Mouse (Mus musculus): ENCODE measurements around the gene Gfy. TPM values are rescaled to one million over a fixed set of nuclear protein-coding genes. Genes with fewer than 3 reads are reported as not detected.

The Gfy gene
- not detected in 2 replicates for total RNA-seq (2017)

GRCm38 (mm10) chr7:45179469-45179868 lies at the start of gene Gfy:
Gfy (minus strand) TSS chr7:45179569.
- ATAC-seq (ENCODE audit: extremely low read depth, insufficient number of reproducible peaks, low FRiP score, poor library complexity, severe bottlenecking): no peak

DNA sequence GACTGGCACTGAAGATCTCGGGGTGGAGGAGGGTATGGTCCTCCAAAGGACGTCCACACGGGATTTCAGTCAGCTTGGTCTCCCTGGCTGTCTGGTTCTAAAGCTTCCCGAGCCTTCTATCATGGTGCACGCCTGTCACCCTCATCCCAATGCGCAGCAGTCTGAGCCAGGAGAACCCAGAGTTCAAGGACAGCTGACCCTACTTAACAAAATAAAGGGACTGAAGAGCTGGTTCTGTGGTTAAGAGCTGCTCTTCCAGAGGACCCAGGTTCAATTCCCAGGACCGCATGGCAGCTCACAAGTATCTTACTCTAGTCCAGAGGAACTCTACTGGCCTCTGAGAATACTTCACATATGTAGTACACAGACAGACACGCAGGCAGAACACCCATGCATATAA lies 49.7 kb upstream of the Gfy start:
- ATAC-seq (ENCODE audit: extremely low read depth, insufficient number of reproducible peaks, low FRiP score, poor library complexity, severe bottlenecking): no peak

GRCm38 (mm10) chr7:45228548-45228947 lies 49.2 kb upstream of the Gfy start:
- no peak for ATAC-seq (ENCODE audit: extremely low read depth, insufficient number of reproducible peaks, low FRiP score, poor library complexity, severe bottlenecking)

- no peak for ATAC-seq (ENCODE audit: extremely low read depth, insufficient number of reproducible peaks, low FRiP score, poor library complexity, severe bottlenecking)
Observed at GRCm38 (mm10) chr7:45226421-45226820, 47.1 kb upstream of the Gfy start.

DNA sequence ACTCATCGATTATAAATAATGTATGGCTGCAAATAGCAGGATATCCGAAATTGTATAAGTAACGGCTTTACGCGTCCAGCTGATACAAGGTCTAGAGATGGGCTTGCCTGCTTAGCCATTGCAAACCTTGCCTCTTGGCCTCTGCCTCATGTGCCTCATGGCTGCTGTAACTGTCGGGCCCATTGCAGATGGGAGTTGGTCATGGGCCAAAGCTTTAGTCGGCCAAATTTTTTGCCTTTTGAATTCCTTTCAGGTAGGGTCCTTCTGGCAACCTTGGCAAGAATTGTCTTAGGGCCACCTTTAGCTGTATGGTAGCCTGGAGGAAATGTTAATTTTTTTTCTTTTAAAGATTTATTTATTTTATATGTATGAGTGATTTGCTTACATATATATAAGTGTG lies 45.5 kb upstream of the Gfy start:
- ATAC-seq (ENCODE audit: extremely low read depth, insufficient number of reproducible peaks, low FRiP score, poor library complexity, severe bottlenecking): no peak

GRCm38 (mm10) chr7:45221680-45222079 lies 42.3 kb upstream of the Gfy start:
- no peak for ATAC-seq (ENCODE audit: extremely low read depth, insufficient number of reproducible peaks, low FRiP score, poor library complexity, severe bottlenecking)

DNA sequence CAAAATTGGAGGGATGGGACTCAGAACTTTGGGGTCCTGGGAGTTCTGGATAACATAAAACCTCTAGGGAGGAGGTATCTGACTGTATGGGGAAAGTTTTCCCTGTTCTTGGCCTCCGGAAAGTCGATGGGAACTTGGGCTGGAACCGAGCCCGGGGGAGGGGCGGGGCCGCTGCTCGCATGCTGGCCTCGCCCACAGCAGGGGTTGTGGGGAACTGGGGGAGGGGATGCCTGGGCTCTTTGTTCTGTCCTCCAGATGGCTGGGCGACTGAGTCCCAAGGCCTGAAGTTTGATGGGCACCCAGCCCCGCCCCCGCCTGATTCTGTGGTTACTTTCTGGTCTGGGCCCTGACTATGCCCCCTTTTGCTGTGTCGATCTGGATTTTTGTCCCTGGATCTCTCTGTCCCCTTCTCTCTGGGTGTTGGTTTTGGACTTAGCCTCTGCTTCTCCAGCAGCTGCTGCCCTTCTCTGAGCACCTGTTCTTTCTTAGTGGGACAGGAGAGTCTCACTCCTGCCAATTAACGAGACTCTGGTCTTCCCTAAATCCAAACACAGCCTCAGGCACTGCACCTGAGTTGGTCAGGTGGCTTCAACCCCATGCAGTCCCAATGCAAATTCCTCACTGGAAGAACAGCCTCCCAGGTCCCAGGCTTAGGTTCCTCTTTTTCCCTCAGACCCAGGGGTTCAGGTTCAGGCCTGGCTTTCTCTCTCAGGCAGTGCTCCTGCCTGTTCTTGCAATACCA lies 37.2 kb upstream of the Gfy start:
- ATAC-seq (ENCODE audit: extremely low read depth, insufficient number of reproducible peaks, low FRiP score, poor library complexity, severe bottlenecking): no peak

DNA sequence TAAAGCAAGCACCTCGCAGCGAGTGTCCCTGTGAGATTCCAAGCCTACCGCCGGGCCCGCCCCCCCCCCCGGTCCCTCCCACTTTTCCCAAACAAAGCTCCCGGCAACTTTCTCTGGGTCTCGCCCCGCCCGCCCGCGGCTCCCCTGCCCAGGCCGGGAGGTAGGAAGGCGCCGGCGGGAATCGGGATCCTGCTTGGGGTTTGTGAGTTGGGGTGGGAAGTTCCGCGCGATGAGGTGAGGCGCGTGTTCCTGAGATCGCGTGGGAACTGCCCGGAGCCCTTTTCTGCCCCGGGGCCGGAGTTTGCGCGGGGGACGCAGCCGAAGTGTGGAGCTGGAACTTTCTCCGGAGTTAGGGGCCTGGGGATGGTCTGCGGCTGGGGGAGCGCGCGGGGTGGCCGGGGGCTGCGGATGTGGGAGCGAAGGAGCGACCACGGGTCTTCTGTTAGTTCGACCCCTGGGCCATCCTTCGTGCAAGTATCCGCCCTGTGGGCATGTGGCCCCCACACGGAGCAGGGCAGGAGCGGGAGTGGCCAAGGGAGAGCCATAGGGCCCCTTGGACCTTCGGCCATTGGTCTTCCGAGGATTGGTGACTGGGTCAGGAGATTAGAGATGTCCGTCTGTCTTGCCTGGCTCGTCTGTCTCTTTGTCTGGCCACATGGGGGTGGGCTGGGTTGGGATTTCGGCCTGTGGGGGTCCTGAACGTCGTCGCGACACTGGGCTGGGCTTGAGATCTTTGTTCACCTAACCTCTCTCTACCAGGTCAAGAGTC lies 36.5 kb upstream of the Gfy start, which contains the start of gene Tead2:
Tead2 (plus strand) TSS at position 81 of the 769 bp plus-strand sequence.
- no peak for ATAC-seq (ENCODE audit: extremely low read depth, insufficient number of reproducible peaks, low FRiP score, poor library complexity, severe bottlenecking)

- no peak for ATAC-seq (ENCODE audit: extremely low read depth, insufficient number of reproducible peaks, low FRiP score, poor library complexity, severe bottlenecking)
Observed at GRCm38 (mm10) chr7:45213708-45214107, 34.3 kb upstream of the Gfy start.

- ATAC-seq (ENCODE audit: extremely low read depth, insufficient number of reproducible peaks, low FRiP score, poor library complexity, severe bottlenecking): no peak
Observed at GRCm38 (mm10) chr7:45212356-45212755, 33.0 kb upstream of the Gfy start.

- peak; percentile 58; the same call in 1 of the 2 replicates for ATAC-seq (ENCODE audit: extremely low read depth, insufficient number of reproducible peaks, low FRiP score, poor library complexity, severe bottlenecking)
Observed at GRCm38 (mm10) chr7:45211851-45212251, 32.5 kb upstream of the Gfy start, which contains the start of gene Dkkl1. Dkkl1 (minus strand) TSS chr7:45212147.

DNA sequence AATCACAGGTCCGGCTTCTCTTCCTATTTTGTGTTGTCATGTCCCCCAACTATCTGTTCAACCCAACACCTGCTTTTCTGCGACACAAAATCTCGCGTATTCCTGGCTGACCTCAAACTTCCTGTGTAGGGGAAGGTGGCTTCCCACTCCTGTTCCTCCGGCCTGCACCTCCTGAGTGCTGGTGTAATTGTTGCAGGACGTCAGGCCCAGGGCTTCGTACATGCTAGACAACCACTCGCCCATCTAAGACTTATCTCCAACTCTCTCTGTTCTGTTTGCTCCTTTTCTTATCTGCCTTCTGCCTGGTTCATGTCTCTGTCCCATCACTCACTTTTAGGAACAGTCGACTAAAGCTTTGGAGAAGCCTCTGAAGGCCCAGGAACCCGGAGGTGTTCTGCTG lies 31.7 kb upstream of the Gfy start:
- ATAC-seq (ENCODE audit: extremely low read depth, insufficient number of reproducible peaks, low FRiP score, poor library complexity, severe bottlenecking): no peak

GRCm38 (mm10) chr7:45208260-45208659 lies 28.9 kb upstream of the Gfy start:
- no peak for ATAC-seq (ENCODE audit: extremely low read depth, insufficient number of reproducible peaks, low FRiP score, poor library complexity, severe bottlenecking)

DNA sequence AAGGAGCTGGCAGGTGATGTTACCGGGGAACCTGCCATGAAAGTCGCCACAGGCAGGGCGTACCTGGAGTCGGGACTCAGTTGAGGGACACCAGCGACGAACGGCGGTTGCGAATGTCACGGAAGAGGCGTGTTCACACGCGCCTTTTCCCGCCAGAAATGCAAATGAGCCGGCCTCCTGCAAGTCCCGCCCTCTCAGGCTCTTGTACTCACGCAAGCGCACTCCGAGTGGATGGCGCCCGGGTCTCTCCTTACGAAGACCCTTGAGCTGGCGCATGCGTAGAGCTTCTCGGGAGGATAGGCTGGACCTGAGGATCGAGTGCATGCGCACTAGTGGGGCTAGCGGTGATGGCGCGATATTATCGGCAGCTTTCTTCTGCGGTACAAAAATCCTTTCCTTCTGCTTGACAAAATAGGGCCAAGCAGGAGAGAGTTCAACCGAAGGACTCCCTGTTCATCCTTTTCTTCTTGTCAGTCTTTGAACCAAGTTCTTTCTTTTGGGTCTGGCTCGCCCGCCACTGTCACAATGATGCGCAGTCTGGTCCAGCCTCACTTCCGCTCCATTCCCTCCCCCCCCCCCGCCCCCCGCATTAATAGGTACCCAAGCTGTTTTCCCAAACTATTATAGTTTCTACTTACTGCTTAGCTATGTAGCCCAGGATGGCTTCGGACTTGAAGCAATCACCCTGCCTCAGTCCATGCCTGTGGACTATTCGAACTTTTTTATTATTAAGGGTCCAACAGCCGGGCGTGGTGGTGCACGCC lies 25.2 kb upstream of the Gfy start, which contains the start of gene Ccdc155:
Ccdc155 (minus strand) TSS at position 513 of the 764 bp plus-strand sequence.
- ATAC-seq (ENCODE audit: extremely low read depth, insufficient number of reproducible peaks, low FRiP score, poor library complexity, severe bottlenecking): peak; percentile 82

DNA sequence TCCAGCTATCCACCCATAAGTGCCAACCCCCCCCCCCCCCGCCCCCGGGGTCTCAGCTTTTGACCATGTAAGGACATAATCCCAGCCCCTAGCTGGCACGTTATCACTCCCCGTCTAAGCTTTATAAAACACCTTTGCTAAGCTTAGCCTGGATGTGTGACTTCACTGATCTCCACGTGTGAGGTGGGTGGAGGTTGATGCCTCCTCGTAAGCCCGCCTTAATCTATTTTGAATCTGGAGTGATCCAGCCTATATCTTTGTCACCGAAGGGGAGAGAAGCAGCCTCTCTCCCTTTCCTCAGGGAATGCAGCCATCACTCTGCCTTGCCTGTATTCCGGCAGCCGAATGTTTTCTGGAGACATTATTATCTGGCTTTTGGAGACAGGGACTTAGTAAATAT lies 23.3 kb upstream of the Gfy start:
- ATAC-seq (ENCODE audit: extremely low read depth, insufficient number of reproducible peaks, low FRiP score, poor library complexity, severe bottlenecking): no peak

DNA sequence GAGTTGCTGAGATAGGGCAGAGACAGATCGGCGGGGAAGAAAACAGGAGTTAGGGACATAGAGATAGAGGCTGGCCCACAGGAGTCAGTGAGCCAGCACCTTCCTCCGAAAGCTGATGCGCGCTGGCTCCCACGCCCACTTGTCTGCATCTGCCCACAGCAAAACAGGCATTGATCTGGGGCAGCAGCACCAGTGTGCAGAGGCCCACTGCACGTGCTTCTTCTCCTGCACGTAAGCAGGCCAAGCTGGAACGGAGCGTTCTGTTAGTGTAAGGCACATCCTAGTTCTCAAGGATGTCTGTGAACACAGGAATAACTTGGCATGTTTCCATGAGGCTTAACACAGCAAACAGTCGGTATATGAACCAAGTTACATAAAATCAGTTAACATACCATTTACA lies 19.6 kb upstream of the Gfy start:
- no peak for ATAC-seq (ENCODE audit: extremely low read depth, insufficient number of reproducible peaks, low FRiP score, poor library complexity, severe bottlenecking)

- ATAC-seq (ENCODE audit: extremely low read depth, insufficient number of reproducible peaks, low FRiP score, poor library complexity, severe bottlenecking): peak; percentile 39; the same call in 1 of the 2 replicates
Observed at GRCm38 (mm10) chr7:45198435-45198834, 19.1 kb upstream of the Gfy start.

DNA sequence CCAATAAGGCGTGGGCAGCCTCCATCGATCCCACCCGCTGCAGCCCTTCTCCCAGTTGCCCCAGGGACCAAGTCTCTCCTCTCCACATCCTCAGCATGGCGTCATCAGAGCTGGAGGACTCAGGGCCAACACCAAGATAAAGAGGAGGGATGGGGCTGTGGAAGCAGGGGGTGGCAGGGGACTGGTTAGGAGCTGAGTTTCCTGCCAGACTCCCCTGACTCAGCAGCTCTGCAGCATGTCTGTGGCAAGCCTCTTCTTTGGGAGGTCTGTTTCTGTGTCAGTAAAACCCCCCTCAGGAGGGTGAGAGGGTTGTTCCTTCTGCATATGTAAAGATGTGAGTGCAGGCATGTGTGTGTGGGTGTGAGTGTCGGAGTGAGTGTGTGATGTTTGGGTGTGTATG lies 17.6 kb upstream of the Gfy start:
- ATAC-seq (ENCODE audit: extremely low read depth, insufficient number of reproducible peaks, low FRiP score, poor library complexity, severe bottlenecking): no peak

- no peak for ATAC-seq (ENCODE audit: extremely low read depth, insufficient number of reproducible peaks, low FRiP score, poor library complexity, severe bottlenecking)
Observed at GRCm38 (mm10) chr7:45196176-45196535, 16.8 kb upstream of the Gfy start.
